Mouse (Mus musculus): Measurements from ENCODE around the gene Wwp2. TPM values are rescaled to one million over a fixed set of nuclear protein-coding genes. Genes with fewer than 3 reads are reported as not detected.

Wwp2 gene
- polyA plus RNA-seq, 1 experiment from 2014 or later: 41.2 TPM

DNA sequence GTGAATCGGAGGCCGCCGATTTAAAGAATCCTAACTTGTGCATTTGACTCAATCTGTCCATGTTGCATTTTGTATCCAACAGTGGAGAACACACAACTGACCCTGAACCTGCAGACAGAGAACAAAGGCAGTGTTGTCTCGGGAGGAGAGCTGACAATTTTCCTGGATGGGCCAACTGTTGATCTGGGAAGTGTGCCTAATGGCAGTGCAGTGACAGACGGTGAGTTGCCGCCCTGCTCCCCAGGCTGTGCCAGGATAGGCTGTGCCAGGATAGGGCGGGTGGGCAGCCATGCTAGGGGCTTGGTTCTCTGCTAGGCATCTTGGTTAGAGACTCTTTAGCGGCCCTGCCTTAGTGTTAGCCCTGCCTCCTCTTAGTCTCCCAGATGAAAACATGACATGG lies 47.1 kb downstream of the Wwp2 start:
- peak; percentile 86 for ATAC-seq (ENCODE audit: low read depth)
- WGBS: 60% methylated on average over 8 of the region's 8 CpGs
- 0 out of 2 replicates have a peak overlapping the region, but pooled peaks have one; percentile 5 for H3K27ac ChIP-seq (replicated peaks)

DNA sequence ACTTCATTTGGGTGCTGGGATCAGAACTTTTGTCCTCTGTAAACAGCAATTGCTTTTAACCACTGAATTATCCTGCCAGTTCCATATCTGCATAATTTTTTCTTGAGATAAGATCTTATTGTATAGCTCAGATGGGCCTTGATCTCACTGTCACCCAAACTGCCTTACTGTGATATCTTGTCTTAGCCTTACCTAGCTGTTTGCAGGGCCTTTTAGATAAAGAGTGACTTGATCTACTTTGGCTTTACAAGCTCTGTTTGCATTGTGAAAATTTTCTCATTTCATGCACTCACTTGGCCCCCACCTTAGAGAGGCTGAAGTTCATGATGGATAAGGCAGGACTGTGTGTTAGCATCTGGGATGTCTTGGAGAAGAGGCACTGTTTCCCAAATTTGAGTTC lies 48.8 kb downstream of the Wwp2 start:
- Histone ChIP-seq H3K4me3 (no peak overlapping the region), H3K4me2 (no peak overlapping the region), H3K9ac (no peak overlapping the region), H3K27me3 (no peaks in the 10 kb centered on the region), H3K36me3 (peaks cover 36% of the 10 kb centered on the region), H3K27ac (replicated peaks) (no peak overlapping the region), H3K4me1 (replicated peaks) (peaks cover 19% of the 10 kb centered on the region), H3K9me3 (no peaks in the 10 kb centered on the region)
- ATAC-seq (ENCODE audit: low read depth): no peak

More for the DNA sequence above, 47.1 kb downstream of the Wwp2 start:
- no peak overlapping the region for H3K4me2 ChIP-seq
- H3K4me3 ChIP-seq: no peak overlapping the region
- peaks cover 9% of the 10 kb centered on the region for H3K4me1 ChIP-seq (replicated peaks)
- H3K9ac ChIP-seq: no peak overlapping the region
- no peaks in the 10 kb centered on the region for H3K9me3 ChIP-seq
- peaks cover 36% of the 10 kb centered on the region for H3K36me3 ChIP-seq
- H3K27me3 ChIP-seq: no peaks in the 10 kb centered on the region

- no peak for ATAC-seq (ENCODE audit: low read depth)
- H3K4me2 ChIP-seq: no peak overlapping the region
- peaks cover 22% of the 10 kb centered on the region; the same call in 1 of the 2 replicates for H3K36me3 ChIP-seq
- no peak overlapping the region for H3K27ac ChIP-seq (replicated peaks)
- H3K9me3 ChIP-seq: no peaks in the 10 kb centered on the region
- H3K4me1 ChIP-seq (replicated peaks): peaks cover 28% of the 10 kb centered on the region
- no peak overlapping the region for H3K4me3 ChIP-seq
- H3K27me3 ChIP-seq: no peaks in the 10 kb centered on the region
- WGBS: 93% methylated on average over 4 of the region's 4 CpGs
- no peak overlapping the region for H3K9ac ChIP-seq
Observed at GRCm38 (mm10) chr8:107488551-107488950, 52.4 kb downstream of the Wwp2 start.

GRCm38 (mm10) chr8:107489086-107489485 lies 52.9 kb downstream of the Wwp2 start:
- H3K9ac ChIP-seq: no peak overlapping the region
- H3K27ac ChIP-seq (replicated peaks): peak overlapping the region; percentile 57; the same call in 1 of the 2 replicates
- H3K4me1 ChIP-seq (replicated peaks): peaks cover 27% of the 10 kb centered on the region
- peaks cover 17% of the 10 kb centered on the region; the same call in 1 of the 2 replicates for H3K36me3 ChIP-seq
- no peaks in the 10 kb centered on the region for H3K9me3 ChIP-seq
- 82% methylated on average over 4 of the region's 4 CpGs for WGBS
- H3K4me2 ChIP-seq: no peak overlapping the region
- no peaks in the 10 kb centered on the region for H3K27me3 ChIP-seq
- no peak overlapping the region for H3K4me3 ChIP-seq
- no peak for ATAC-seq (ENCODE audit: low read depth)

DNA sequence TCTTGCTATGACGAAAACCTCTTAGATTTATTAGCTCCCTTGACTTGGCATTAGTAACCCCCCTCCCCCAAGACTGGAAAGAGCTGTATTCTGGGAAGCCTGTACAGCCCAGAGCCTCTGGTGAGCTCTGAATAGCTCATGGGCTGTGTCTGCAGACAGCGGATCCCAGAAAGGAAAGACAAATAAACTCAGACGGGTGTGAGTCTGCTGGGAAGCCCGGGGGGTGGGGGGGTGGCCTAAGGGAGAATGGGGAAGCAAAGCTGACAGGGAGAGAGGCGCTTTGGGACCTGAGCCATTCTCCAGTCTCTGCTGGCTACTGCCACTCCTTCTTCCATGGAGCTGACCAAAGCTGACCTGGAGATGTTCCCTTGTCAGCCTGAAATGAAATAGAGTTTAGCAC lies 53.8 kb downstream of the Wwp2 start:
- Histone ChIP-seq H3K27ac (replicated peaks) (peak overlapping the region; percentile 57), H3K27me3 (no peaks in the 10 kb centered on the region), H3K4me2 (no peak overlapping the region), H3K36me3 (peaks cover 17% of the 10 kb centered on the region; the same call in 1 of the 2 replicates), H3K9me3 (no peaks in the 10 kb centered on the region), H3K4me1 (replicated peaks) (peaks cover 27% of the 10 kb centered on the region), H3K9ac (0 out of 2 replicates have a peak overlapping the region, but pooled peaks have one; percentile 1), H3K4me3 (no peak overlapping the region)
- ATAC-seq (ENCODE audit: low read depth): no peak
- 22% methylated on average over 5 of the region's 5 CpGs for WGBS

DNA sequence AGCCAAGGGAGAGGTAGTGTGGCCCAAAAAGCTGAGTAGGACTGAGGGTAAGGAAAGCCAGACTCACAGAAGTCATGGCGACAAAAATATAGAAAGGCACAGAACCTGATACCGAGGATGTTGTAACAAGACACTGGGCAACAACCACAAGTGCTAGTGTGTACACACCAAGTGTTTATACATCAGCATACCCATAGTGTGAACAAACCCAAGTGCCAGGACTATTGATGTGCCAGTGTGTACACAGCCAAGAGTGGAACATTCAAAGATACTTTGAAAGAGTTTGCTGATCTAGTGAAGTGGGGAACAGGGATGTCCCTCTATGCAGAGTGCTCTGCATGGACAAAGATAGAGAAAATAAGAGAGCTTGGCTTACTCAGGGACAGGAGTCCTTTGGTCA lies 54.5 kb downstream of the Wwp2 start:
- Histone ChIP-seq H3K36me3 (peaks cover 9% of the 10 kb centered on the region; the same call in 1 of the 2 replicates), H3K4me1 (replicated peaks) (peaks cover 31% of the 10 kb centered on the region), H3K27me3 (no peaks in the 10 kb centered on the region), H3K9ac (no peak overlapping the region), H3K9me3 (no peaks in the 10 kb centered on the region), H3K4me3 (no peak overlapping the region), H3K27ac (replicated peaks) (no peak overlapping the region; the same call in 1 of the 2 replicates), H3K4me2 (no peak overlapping the region)
- WGBS: 87% methylated on average over 2 of the region's 2 CpGs
- ATAC-seq (ENCODE audit: low read depth): no peak

- no peak for ATAC-seq (ENCODE audit: low read depth)
- WGBS: 52% methylated on average over 4 of the region's 4 CpGs
- Histone ChIP-seq H3K9ac (no peak overlapping the region), H3K4me1 (replicated peaks) (peaks cover 35% of the 10 kb centered on the region), H3K27ac (replicated peaks) (peak overlapping the region; percentile 23; the same call in 1 of the 2 replicates), H3K27me3 (no peaks in the 10 kb centered on the region), H3K4me3 (no peak overlapping the region), H3K9me3 (no peaks in the 10 kb centered on the region), H3K36me3 (0 out of 2 replicates have a peak, but pooled peaks cover 7% of the 10 kb centered on the region), H3K4me2 (no peak overlapping the region)
Observed at GRCm38 (mm10) chr8:107491212-107491611, 55.0 kb downstream of the Wwp2 start.

DNA sequence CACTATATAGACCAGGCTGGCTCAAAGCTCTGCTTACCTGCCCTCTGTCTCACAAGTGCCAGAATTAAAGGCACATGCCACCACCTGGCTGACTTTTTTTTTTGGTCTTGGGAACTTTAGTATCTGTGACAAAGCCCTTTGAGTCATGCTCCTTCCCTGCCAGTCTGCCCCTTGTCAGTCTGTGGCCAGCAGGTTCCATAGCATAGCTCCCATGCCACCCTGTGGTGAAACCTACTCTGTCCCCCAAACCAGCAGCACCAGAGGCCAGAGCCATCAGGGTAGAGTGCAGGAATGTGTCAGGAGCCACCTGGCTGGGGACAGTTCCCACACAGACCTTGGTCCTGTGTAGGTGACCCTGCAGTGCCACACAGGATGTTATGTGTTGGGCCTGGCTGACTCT lies 55.7 kb downstream of the Wwp2 start:
- no peak overlapping the region for H3K4me3 ChIP-seq
- H3K9me3 ChIP-seq: no peaks in the 10 kb centered on the region
- 0 out of 2 replicates have a peak, but pooled peaks cover under 1% of the 10 kb centered on the region for H3K36me3 ChIP-seq
- no peak overlapping the region for H3K9ac ChIP-seq
- H3K4me2 ChIP-seq: no peak overlapping the region
- H3K4me1 ChIP-seq (replicated peaks): peaks cover 35% of the 10 kb centered on the region
- peak overlapping the region; percentile 23; the same call in 1 of the 2 replicates for H3K27ac ChIP-seq (replicated peaks)
- no peak for ATAC-seq (ENCODE audit: low read depth)
- H3K27me3 ChIP-seq: no peaks in the 10 kb centered on the region

DNA sequence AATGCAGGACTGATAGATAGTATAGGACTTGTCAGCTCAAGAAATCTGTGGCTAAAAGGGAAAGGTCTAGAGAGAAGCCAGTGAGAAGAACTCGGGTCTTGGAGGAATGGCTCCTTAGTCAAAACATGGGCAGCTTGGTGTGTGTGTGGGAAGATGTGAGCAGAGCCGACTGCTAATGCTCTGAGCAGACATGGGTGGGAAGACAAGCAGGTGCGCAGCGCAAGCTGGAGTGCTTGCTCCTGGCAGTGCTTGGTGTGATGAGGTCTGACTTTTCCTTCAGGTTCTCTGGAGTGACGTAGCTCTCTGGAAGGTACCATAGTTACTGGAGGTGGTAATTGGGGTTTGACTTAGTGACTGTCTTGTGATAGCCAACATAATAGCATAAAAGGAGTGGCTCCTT lies 56.6 kb downstream of the Wwp2 start:
- Histone ChIP-seq H3K4me3 (no peak overlapping the region), H3K36me3 (no peaks in the 10 kb centered on the region), H3K4me1 (replicated peaks) (peaks cover 41% of the 10 kb centered on the region), H3K9ac (no peak overlapping the region), H3K9me3 (no peaks in the 10 kb centered on the region), H3K27ac (replicated peaks) (no peak overlapping the region), H3K4me2 (no peak overlapping the region), H3K27me3 (no peaks in the 10 kb centered on the region)
- no peak for ATAC-seq (ENCODE audit: low read depth)
- 91% methylated on average over 5 of the region's 5 CpGs for WGBS

GRCm38 (mm10) chr8:107495425-107495824 lies 59.3 kb downstream of the Wwp2 start:
- Histone ChIP-seq H3K4me2 (no peak overlapping the region), H3K4me1 (replicated peaks) (peaks cover 30% of the 10 kb centered on the region), H3K9ac (no peak overlapping the region), H3K4me3 (no peak overlapping the region), H3K27me3 (no peaks in the 10 kb centered on the region), H3K27ac (replicated peaks) (no peak overlapping the region), H3K9me3 (no peaks in the 10 kb centered on the region), H3K36me3 (no peaks in the 10 kb centered on the region)
- ATAC-seq (ENCODE audit: low read depth): no peak
- WGBS: 85% methylated on average over 9 of the region's 9 CpGs

- Histone ChIP-seq H3K27me3 (no peaks in the 10 kb centered on the region), H3K9ac (no peak overlapping the region), H3K36me3 (no peaks in the 10 kb centered on the region), H3K27ac (replicated peaks) (no peak overlapping the region), H3K4me1 (replicated peaks) (peaks cover 19% of the 10 kb centered on the region; the same call in 1 of the 2 replicates), H3K9me3 (no peaks in the 10 kb centered on the region), H3K4me3 (no peak overlapping the region), H3K4me2 (no peak overlapping the region)
- ATAC-seq (ENCODE audit: low read depth): no peak
- 83% methylated on average over 6 of the region's 6 CpGs for WGBS
Observed at GRCm38 (mm10) chr8:107497708-107498107, 61.5 kb downstream of the Wwp2 start.

DNA sequence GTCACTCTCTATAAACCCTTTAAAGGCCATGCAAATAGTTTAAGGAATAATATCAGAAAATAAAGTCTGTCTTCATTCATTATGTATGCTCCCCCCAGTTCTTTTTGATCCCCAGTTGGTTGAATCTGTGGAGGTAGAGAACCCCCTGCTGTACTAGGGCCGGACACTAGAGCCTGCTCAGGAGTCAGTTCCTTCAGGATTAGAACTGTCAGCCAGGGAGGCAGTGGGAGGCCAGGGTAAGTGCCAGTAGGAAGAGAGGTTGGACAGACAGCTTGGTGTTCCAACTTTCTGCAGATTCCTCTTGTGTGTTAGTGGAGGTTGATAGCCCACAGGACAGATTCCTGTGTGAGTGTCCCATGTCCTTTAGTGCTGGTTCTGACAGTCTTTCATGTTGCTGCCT lies 62.2 kb downstream of the Wwp2 start:
- H3K9me3 ChIP-seq: no peaks in the 10 kb centered on the region
- peaks cover 26% of the 10 kb centered on the region for H3K4me1 ChIP-seq (replicated peaks)

GRCm38 (mm10) chr8:107498806-107499205 lies 62.6 kb downstream of the Wwp2 start:
- Histone ChIP-seq H3K27me3 (no peaks in the 10 kb centered on the region), H3K9me3 (no peaks in the 10 kb centered on the region), H3K4me2 (no peak overlapping the region), H3K4me3 (no peak overlapping the region), H3K4me1 (replicated peaks) (peaks cover 30% of the 10 kb centered on the region), H3K27ac (replicated peaks) (no peak overlapping the region), H3K9ac (no peak overlapping the region), H3K36me3 (no peaks in the 10 kb centered on the region)
- 75% methylated on average over 8 of the region's 8 CpGs for WGBS
- no peak for ATAC-seq (ENCODE audit: low read depth)

More for the DNA sequence above, 62.2 kb downstream of the Wwp2 start:
- Histone ChIP-seq H3K4me2 (no peak overlapping the region), H3K27me3 (no peaks in the 10 kb centered on the region), H3K9ac (no peak overlapping the region), H3K36me3 (no peaks in the 10 kb centered on the region), H3K27ac (replicated peaks) (no peak overlapping the region), H3K4me3 (no peak overlapping the region)
- no peak for ATAC-seq (ENCODE audit: low read depth)
- 50% methylated on average over 1 of the region's 1 CpGs for WGBS

Measured in neural tube, embryonic 13.5 days (tissue).